Mouse (Mus musculus): ENCODE data around the gene Aspg.
A peak's percentile ranks its signal among the peaks of the same experiment; 100 is the strongest.

The Aspg gene

DNA sequence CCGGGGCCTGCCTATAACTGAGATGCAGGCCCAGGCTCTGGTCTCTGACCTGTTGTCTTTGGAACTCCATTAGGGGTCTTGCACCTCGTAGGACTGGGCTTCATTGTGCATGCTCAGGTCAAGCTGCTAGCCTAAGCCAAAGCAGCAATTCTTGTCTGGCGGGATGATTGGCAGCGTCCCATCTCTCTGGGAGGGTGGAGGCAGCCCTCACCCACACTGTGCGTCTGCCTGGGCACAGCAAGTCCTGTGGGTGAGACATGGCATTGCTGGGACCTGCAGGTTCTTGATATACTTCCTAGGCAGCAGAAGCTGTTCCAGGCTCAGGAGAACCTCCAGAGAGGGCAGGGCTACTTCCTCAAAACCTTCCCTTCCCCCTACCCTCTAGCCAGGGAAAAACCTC lies 10.5 kb downstream of the Aspg start:
- DNase-seq: no peak

DNA sequence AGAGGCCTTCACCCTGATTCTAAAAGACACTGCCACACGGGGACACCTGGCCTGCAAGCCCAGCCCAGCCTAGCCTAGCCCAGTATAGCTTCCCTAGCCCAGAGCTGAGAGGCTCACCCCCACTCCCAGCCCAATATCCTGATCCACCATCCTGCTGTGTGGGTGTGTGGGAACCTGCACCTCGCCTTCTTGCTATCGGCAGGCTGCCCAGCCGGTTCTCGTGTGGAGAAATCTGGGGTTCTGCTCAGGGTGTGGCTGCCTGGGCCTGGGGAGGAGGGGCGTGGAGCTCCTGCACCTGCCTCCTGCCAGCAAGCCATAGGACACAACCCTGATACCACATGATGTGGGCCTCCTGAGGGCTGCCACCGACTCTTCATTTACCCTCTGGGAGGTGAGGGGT lies 11.2 kb downstream of the Aspg start:
- DNase-seq: no peak

GRCm38 (mm10) chr12:112121188-112121587 lies 14.7 kb downstream of the Aspg start:
- no peak for DNase-seq

DNA sequence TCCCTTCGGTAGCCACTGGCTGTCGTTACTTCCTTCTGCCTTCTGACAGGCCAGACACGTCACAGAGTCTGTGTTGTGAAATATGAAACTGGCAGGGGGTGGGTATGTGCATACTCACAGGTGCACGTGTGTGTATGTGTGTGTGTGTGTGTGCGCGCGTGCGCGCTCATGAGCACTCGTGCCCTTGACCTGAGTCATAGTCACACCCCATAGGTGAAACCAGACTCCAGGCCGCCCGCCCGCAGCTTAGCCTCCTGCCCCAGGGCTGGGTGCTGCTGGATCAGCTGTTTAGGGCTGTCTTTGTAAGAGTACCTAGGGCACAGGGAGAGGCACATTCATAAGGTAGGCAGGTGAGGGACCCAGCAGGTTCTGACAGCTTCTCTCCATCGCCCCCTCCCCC lies 19.4 kb downstream of the Aspg start:
- DNase-seq: no peak

DNA sequence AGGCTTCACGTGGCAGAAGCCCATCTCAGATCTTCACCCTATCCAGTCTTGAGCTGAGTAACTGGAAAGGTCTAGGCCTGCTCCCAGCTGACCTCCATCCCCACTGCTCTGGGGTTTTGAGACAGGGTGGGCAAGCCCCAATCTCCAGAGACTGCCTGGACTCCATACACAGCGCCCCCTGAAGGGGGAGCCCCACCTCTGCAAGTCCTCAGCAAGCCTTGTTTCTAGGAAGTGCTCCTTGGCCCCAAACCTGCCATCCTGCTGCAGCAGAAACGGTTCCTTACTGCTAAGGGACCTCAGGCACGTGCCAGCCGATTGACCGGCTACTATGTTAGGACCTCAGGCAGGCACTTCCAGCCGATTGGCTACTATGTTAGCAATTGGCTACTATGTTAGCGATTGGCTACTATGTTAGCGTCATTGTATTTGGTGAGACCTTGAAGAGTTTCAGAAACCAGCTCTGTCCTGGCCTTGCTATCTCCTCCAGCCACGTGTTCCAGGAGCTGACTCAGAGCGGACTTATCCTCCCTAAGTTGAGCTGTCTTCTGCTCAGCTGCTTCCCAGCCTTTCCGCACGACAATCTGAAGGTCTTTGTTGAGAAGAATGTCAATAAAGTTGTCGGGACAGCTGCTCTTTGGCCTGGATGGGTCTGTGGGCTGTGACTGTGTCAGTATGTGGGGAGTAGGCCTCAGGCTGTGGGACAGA lies 20.6 kb downstream of the Aspg start:
- no peak for DNase-seq

GRCm38 (mm10) chr12:112128526-112128925 lies 22.0 kb downstream of the Aspg start:
- no peak for DNase-seq

GRCm38 (mm10) chr12:112129300-112129856 lies 22.9 kb downstream of the Aspg start:
- no peak for DNase-seq

- no peak for DNase-seq
These were observed 23.8 kb downstream of the Aspg start for GRCm38 (mm10) chr12:112130161-112130860.

DNA sequence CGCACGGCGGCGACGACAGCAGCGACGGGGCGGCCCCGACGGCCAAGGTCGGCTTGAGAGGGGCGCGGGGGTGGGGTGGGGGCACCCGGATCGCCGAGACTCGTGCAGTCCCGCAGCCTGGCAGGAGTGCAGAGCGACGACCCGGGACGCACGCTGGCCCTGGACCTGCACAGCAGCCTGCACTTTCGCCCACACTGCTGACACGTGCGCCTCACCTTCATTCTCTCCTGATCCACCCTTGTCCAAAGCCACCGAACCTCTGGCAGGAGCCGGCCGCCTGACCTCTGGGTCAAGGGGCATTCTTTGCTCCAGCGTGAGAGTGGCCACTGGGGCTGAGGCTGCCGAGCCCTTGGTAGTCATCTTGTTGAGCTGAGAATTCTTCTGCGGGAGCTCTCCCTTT lies 24.5 kb downstream of the Aspg start:
- no peak for DNase-seq

DNA sequence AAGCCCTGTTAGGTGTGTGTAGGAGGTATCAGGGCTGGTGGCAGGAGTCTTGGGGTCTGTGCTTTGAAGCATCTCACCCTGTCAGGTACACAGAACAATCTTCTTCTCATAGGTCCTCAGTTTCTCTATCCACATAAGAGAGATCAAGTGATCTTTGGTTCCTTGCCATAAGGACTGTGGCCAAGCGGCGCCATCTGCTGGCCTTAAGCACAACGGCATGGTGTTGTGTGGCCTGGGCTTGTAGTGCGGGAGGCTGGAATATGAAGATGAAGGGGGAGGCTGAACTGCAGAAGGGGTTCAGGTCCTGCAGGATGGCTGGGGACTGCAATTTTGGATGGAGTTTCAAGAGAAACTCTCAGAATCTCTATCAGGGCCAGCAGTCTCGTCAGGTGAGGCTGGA lies 33.8 kb downstream of the Aspg start:
- DNase-seq: no peak

- DNase-seq: no peak
These were observed 34.3 kb downstream of the Aspg start for GRCm38 (mm10) chr12:112140745-112141144.

- DNase-seq: no peak
These were observed 34.8 kb downstream of the Aspg start for GRCm38 (mm10) chr12:112141300-112141699.

DNA sequence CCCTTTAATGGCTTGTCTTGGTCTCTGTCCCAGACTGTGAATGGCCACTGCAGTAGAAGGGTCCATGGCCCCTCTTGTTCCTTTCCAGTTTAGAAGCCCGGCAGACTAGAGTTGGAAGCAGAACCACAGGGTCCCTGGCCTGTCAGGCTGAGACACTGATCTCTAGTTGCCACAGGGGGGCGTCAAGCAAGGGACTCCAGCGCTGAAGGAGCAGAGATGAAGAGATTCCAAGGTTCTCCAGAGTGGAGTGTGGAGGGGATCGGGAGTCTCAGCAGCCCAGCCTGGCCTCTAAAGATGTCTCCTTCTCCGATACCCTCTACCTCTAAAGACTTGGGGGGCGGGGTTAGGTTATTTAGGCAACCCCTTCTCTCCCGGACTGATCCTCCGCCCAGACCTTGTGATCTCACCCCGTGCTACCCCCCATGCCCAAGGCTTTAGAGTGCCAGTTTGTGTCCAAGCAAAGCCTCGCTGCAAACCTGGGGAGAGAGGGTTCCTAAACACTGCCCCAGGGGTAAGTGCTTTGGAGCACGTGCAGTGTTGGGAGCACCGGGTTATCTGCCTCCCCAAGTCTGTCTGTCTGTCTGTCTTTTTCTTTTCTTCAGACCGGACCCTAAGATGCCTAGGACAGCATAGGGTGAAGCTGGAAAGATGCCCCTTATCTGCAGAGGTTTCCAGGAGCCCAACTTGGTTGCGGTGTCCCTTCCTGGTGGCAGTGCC lies 36.8 kb downstream of the Aspg start:
- no peak for DNase-seq

DNA sequence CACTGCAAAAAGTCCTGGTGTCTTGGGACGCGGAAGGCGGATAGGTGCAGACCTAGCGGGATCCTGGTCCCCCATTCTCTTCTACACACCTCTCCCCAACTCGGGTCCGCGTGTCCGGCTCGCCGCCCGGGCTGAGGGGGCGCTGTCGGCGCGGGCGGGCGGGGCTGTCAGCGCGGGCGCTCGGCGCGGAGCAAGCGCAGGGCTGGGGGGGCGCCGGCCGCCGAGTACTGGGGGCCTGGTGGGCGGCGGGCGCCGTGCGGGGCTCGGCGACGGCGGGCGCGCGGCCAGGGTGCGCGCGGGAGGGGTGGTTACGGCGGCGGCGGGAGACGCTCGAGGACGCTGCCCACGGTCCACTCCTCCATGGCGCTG lies 37.3 kb downstream of the Aspg start:
- DNase-seq: no peak

DNA sequence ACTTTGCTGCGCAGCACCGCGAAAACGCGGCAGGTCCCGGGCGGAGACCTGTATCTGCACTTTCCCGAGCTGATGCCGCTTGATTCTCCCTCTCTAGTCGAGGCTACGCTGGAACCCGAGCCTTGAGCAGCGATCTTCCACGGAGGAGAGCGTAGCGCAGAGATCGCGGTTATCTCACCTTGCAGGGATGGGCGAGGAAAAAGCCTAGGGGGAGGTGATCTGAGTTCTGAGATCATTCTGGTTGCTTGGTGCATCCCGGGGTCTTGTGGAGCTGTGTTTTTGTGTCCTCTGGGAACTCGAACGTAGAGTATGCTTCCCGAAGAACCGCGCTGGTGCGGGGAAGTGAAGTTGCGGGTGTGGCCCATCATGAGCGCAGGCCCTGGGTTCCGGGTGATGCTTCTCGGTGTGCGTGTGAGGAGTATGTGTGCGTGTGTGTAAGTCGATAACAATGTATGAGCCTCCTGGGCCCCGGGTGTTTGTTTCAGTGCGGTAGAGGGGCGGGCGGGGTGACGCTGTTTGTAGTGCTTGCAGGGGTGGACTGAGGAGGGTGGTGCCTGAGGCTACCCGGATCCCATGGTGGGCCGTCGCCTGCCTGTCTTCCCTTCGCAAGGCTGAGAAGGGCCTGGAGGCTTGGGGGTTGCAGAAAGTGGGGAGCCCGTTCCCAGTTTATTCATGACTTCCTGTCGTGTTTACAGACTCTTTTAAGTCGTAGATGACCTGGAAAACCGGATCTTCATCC lies 38.1 kb downstream of the Aspg start:
- no peak for DNase-seq

DNA sequence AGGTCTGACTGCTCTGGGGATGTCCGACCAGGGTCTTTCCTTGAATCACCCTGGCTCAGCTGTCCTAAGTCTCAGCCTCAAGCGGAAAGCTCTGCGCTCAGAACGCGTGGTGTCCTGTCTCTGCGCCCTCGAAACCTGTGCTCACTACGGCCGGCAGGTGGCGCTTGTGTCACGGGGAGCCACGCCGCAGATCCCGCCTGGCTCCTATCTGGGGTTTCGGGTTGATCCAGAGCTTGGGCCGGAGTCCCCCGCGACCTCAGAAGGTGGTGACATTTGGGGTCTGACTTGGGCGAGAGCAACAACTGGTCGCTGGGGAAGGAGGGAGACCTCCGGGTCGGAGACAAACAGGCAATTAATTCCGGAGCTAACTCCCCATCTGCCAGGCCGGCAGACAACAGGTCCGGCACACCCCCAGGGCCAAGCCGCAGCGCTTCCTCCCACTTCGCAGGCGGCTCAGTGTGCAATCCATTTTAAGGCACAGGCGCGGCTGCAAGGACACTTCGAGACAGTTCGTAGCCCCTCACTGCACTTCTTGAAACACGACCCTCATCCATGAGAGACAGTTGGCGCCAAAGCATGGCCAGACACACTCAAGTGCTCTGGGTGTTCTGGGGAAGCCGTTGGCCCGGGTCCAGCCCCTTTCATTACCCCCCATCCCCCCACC lies 38.9 kb downstream of the Aspg start:
- DNase-seq: peak; percentile 58

DNA sequence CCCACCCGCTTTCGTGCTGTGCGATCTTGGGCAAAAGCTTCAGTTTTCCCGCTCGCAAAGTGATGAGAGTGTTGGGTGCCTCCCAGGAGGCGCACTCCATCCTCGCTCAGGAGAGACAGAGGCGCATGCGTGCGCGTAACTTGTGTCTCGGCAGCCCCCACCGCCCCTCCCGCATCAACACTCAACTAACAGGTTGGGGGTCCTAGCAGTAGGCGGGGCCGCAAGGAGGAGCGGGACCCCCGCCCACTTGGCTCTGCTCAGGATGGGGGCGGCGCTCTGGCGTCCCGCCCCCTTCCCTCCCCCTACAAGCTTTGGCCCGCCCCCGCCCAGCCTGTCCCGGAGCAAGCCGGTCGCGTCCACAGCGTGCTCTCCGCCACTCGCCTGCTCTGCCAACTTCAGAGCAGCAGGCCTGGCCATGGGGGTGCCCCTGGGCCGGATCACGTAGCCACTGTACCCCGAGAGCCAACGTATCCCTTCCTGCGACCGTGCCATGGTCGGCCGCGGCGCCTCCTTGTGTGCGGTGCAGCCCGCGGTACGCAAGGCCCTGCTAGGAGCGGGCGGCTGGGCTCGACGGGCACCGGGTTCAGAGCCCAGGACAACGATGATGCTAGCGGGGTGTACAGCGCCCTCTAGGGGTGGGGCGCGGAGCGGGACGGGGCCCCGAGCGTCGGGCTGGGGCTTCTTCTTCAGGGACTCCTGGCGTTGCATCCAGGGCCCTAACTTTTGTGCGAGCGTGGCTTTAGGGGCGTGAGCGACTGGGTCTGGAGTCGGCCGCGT lies 39.6 kb downstream of the Aspg start, which contains the start of gene Kif26a:
TSS of gene Kif26a (plus strand) at position 334 of the 777 bp plus-strand sequence.
- DNase-seq: peak; percentile 14

DNA sequence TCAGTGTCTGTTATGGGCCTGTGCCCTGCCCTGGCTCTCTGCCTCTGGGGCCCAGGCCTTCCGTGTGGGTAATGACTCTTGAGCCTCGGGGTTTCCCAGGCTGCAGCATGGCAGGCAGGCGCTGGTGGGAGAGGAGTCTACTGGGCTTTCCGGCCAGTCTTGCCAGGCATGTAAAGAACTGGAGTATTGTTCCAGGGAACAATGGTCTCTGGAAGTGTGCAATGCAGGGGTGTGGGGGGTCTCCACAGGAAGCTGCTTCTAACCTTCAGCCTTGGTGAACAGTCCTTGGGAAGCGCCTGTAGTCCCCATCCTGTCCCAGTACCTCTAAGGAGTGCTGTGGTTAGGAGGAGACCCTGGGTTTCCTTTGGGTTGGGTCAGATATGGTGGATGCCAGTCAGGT lies 40.9 kb downstream of the Aspg start:
- no peak for DNase-seq

- DNase-seq: no peak
These were observed 43.5 kb downstream of the Aspg start for GRCm38 (mm10) chr12:112150011-112150410.

DNA sequence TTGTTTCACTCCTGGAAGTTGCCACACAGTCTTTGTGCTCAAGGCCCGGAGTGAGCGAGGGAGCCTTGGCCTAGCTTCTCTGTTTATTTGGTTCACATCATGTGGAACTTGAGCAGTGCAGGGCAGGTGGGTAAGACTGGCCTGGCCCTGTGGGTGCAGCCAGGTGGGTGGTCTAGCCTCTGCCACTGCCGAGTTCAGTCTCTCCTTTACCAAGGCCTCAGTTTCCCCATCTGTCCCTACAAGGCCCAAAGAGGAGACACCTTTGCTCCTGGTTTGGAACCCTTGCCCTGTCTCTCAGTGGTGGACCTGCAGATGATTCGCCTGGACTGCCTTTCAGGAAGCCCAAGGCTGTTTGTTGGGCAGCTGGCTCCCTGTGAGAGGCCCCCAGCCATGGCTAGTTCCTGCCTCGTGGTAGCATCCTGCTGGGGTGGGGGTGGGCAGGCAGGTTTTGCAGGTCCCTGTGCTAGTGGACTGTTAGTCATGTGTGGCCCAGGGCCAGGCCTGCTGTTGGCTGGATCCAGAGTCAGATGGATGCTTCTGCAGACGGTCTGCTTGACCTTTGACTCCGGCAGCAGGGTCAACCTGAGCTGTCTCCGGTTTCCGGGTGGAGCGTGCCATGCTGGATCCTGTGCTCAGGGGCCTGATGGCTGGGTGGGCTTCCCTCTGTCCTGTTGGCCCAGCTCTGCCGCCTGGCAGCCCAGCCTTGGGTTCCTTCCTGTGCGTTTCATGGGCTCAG lies 44.9 kb downstream of the Aspg start:
- no peak for DNase-seq

DNA sequence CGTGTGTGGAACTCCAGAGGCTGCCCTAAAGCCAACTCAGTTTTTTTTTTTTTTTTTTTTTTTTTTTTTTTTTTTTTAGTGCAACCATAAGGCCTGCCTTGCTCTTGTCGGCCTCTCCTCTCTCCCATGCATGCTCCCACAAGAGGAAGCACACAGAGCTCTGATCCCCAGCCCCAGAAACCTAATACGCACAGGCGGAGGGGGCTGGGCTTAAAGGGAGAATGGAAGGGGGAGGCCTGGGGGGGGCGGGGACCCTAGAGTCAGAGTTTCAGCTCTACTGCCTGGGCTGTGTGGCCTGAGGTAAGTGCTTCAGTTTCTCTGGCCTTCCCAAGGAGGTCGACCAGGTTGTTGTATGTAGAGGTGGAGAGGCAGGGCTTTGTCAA lies 45.5 kb downstream of the Aspg start:
- DNase-seq: no peak

All from cerebellum, adult 9-11 months (tissue).